In the genomic region with DNA sequence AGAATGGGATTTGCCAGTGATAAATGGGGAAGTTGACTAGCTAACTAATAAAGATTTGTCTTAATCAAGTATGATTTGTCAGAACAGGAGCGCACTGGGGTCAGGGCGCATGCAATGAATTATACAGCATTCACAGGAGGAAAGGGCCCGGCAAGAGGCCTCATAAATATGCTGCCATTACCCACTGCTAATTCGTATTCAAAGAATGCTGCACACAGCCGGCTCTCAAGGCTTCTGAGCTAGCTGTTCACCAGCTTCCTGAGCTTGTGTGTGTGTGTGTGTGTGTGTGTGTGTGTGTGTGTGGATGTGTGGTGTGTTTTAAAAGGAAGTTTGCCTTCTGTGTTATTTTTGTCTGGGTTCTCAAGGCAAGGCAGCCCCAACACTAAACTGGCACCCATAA, we compare ENCODE assay signal across 13 mouse cellular contexts.
DNase-seq lines count a peak whose midpoint lies in the region; ATAC-seq lines count a peak whose summit lies in the region.
"Had no signal": no experiment of that assay in that cellular context is flagged by ENCODE, and none has a peak within 500 bp of the region (broad histone marks: within the 10 kb centered on the region; RNA-seq: fewer than 3 reads in every experiment).

No protein-coding gene starts in this region.

- H3K27me3 ChIP-seq in forebrain, embryonic 15.5 days: no peaks in the 10 kb centered on the region
- no peaks in the 10 kb centered on the region for H3K27me3 ChIP-seq in kidney, embryonic 16.5 days (ENCODE audit: insufficient read depth, low read length)
- no peaks in the 10 kb centered on the region for H3K27me3 ChIP-seq in midbrain, embryonic 16.5 days (ENCODE audit: control insufficient read depth, insufficient read depth, low read depth, low read length)

- peak overlapping the region; percentile 18; the same call in 1 of the 2 replicates for H3K27ac ChIP-seq in forebrain, embryonic 15.5 days (replicated peaks)
- peak overlapping the region; percentile 59 for H3K27ac ChIP-seq in kidney, embryonic 16.5 days (ENCODE audit: low read length)
- peak overlapping the region; percentile 67 for H3K27ac ChIP-seq in midbrain, embryonic 16.5 days (ENCODE audit: low read length)

- H3K4me3 ChIP-seq in forebrain, embryonic 15.5 days: no peak overlapping the region
- no peak overlapping the region for H3K4me3 ChIP-seq in kidney, embryonic 16.5 days (ENCODE audit: low read length)
- H3K4me3 ChIP-seq in midbrain, embryonic 16.5 days (ENCODE audit: low read depth, low read length): no peak overlapping the region

- no peak overlapping the region for H3K4me2 ChIP-seq in forebrain, embryonic 15.5 days (replicated peaks)
- H3K4me2 ChIP-seq in kidney, embryonic 16.5 days (replicated peaks; ENCODE audit: low read depth, low read length): no peak overlapping the region
- no peak overlapping the region for H3K4me2 ChIP-seq in midbrain, embryonic 16.5 days (ENCODE audit: low read length)

- H3K9me3 ChIP-seq in forebrain, embryonic 15.5 days: no peaks in the 10 kb centered on the region
- no peaks in the 10 kb centered on the region for H3K9me3 ChIP-seq in kidney, embryonic 16.5 days (ENCODE audit: low read length)
- H3K9me3 ChIP-seq in midbrain, embryonic 16.5 days (replicated peaks; ENCODE audit: control insufficient read depth, low read length, poor library complexity, severe bottlenecking): no peaks in the 10 kb centered on the region
- H3K9me3 ChIP-seq: G1E had no signal

- peaks cover 11% of the 10 kb centered on the region for H3K4me1 ChIP-seq in forebrain, embryonic 15.5 days
- H3K4me1 ChIP-seq in kidney, embryonic 16.5 days (ENCODE audit: insufficient read depth, low read length): peaks cover 35% of the 10 kb centered on the region
- H3K4me1 ChIP-seq in midbrain, embryonic 16.5 days (ENCODE audit: control insufficient read depth, insufficient read depth, low read length): peaks cover 14% of the 10 kb centered on the region

- H3K36me3 ChIP-seq in forebrain, embryonic 15.5 days: no peaks in the 10 kb centered on the region
- no peaks in the 10 kb centered on the region for H3K36me3 ChIP-seq in kidney, embryonic 16.5 days (ENCODE audit: insufficient read depth, low read length)
- H3K36me3 ChIP-seq in midbrain, embryonic 16.5 days (ENCODE audit: control insufficient read depth, insufficient read depth, low read length): no peaks in the 10 kb centered on the region

- H3K9ac ChIP-seq in forebrain, embryonic 15.5 days (replicated peaks): no peak overlapping the region
- H3K9ac ChIP-seq in kidney, embryonic 16.5 days (replicated peaks; ENCODE audit: low read length): no peak overlapping the region
- H3K9ac ChIP-seq in midbrain, embryonic 16.5 days (ENCODE audit: low read depth, low read length): no peak overlapping the region

- WGBS in forebrain, embryonic 15.5 days: 16% methylated on average over 5 of the region's 5 CpGs
- 8% methylated on average over 5 of the region's 5 CpGs for WGBS in kidney, embryonic 16.5 days
- WGBS in midbrain, embryonic 16.5 days: 10% methylated on average over 5 of the region's 5 CpGs

- peak; percentile 58 for ATAC-seq in forebrain, embryonic 15.5 days (replicated peaks)
- ATAC-seq in kidney, embryonic 16.5 days (ENCODE audit: low FRiP score, low TSS enrichment): no peak
- peak; percentile 56; the same call in 1 of the 2 replicates for ATAC-seq in midbrain, embryonic 16.5 days

- DNase-seq in embryo, embryonic 10 days (ENCODE audit: low spot score): peak; percentile 32
- DNase-seq in embryo, embryonic 9.5 days (ENCODE audit: extremely low spot score): no peak
- DNase-seq in urinary bladder, postnatal 36 days (ENCODE audit: low spot score in 2 of 2): no peak
- DNase-seq in adrenal gland, postnatal 10 days: no peak
- DNase-seq in lung, postnatal 36 days: no peak
- DNase-seq: adrenal gland, adult 2 months; cerebellum, adult 18-20 months; lung, postnatal 14 days; thymus, adult 2 months had no signal
